Mouse (Mus musculus) brain, embryonic 14.5 days (tissue): ENCODE measurements around the gene Cnfn.

Experiments used
- CTCF ChIP-seq: fragments of 200-500 bp; IDR thresholded peaks from 2 replicates; pipeline ENCODE4 v1.5.1; 2012; ENCODE audit warnings: inconsistent platforms, mild to moderate bottlenecking, moderate library complexity, borderline replicate concordance; ENCODE audit not compliant: insufficient read depth, insufficient read length; ENCODE audit errors: extremely low read depth
- POLR2A ChIP-seq: fragments of 200-500 bp; IDR thresholded peaks from 2 replicates; pipeline ENCODE4 v1.6.1; 2012; ENCODE audit warnings: mild to moderate bottlenecking, inconsistent platforms, borderline replicate concordance; ENCODE audit not compliant: poor library complexity, insufficient read depth, insufficient read length, severe bottlenecking; ENCODE audit errors: extremely low read depth

DNA sequence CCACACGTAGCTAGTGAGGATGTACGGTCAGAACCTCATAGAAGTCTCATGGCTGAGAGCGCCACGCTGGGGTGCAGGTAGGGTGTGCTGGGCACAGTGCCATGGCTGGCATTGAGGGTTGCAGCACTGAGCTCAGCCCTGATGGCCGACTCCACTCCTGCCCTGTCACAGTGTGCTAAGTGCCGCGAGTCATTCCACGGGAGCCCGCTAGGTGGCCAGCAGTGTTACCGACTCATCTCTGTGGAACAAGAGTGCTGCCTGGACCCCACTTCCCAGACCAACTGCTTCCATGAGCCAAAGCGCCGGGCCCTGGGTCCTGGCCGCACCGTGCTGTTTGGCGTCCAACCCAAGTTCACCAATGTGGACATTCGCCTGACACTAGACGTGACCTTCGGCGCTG is 6.4 kb downstream of the Cnfn start:
- TF ChIP-seq POLR2A (no peak), CTCF (peak; percentile 43; the same call in 1 of the 2 replicates)
